Mouse (Mus musculus) MEL (cell line): ENCODE measurements at regions not wholly inside any gene's neighbourhood (a gene's known extent, or its start where the extent isn't known, plus 50 kb on each side); places are given as distances from the start of the nearest gene placed in this dataset.

ENCODE experiments used
- CTCF ChIP-seq, 3 experiments: IDR thresholded peaks in 2 of 3; conservative IDR thresholded peaks in 1 of 3; 2 replicates each; pipeline ENCODE4 v1.5.1; 2011 to 2012; ENCODE audit warnings: low read length in 3 of 3, low read depth in 2 of 3, mild to moderate bottlenecking in 2 of 3, improper control_type of control experiment in 1 of 3, inconsistent platforms in 1 of 3, mixed read lengths in 1 of 3, moderate library complexity in 1 of 3; ENCODE audit not compliant: control insufficient read depth in 1 of 3, insufficient read depth in 1 of 3, poor library complexity in 1 of 3, severe bottlenecking in 1 of 3
- MYC ChIP-seq: IDR thresholded peaks from 2 replicates; pipeline ENCODE4 v1.6.1; 2011; ENCODE audit warnings: low read depth, mild to moderate bottlenecking, low read length, improper control_type of control experiment, moderate library complexity
- ZNF384 ChIP-seq: IDR thresholded peaks from 2 replicates; pipeline ENCODE4 v1.6.1; 2012; ENCODE audit warnings: low read depth, mild to moderate bottlenecking, inconsistent platforms, low read length, improper control_type of control experiment

DNA sequence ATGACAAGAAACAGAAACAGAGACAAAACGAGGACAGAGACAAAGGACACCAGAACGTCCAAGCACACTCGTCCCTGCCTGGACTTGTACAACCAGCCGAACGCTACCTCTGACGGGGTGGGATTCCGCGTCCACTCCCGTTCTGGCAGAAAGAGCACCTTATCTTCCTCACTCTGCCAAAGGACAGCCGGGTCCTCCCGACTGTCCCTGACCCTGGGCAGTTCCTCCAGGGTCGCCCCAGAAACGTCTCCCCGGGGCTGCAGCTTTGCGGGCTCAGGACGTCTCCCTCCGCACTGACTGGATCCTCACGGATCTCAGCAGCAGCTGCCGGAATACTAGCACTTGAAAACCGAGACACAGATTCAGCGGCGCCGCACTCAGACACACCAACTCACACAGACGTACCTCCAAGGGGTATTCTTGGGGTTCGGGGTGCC lies 279.6 kb downstream of the Gm21863 start:
- no peak for TF ChIP-seq ZNF384
- no peak for TF ChIP-seq CTCF (IDR thresholded peaks at IDR 0.05 in 2 of 3, conservative IDR thresholded peaks at IDR 0.05 in 1 of 3; ENCODE audit: control insufficient read depth in 1 of 3, insufficient read depth in 1 of 3, low read depth in 2 of 3, low read length in 3 of 3, poor library complexity in 1 of 3, severe bottlenecking in 1 of 3)
- no peak for TF ChIP-seq MYC
